Mouse (Mus musculus) adipocyte (in vitro differentiated cells): ENCODE data around the gene Osbpl7.

Experiments used
- DNase-seq: peaks from one replicate; pipeline ENCODE4 v3.0.0-alpha.2; 2016; ENCODE audit warnings: low spot score

Osbpl7 gene

DNA sequence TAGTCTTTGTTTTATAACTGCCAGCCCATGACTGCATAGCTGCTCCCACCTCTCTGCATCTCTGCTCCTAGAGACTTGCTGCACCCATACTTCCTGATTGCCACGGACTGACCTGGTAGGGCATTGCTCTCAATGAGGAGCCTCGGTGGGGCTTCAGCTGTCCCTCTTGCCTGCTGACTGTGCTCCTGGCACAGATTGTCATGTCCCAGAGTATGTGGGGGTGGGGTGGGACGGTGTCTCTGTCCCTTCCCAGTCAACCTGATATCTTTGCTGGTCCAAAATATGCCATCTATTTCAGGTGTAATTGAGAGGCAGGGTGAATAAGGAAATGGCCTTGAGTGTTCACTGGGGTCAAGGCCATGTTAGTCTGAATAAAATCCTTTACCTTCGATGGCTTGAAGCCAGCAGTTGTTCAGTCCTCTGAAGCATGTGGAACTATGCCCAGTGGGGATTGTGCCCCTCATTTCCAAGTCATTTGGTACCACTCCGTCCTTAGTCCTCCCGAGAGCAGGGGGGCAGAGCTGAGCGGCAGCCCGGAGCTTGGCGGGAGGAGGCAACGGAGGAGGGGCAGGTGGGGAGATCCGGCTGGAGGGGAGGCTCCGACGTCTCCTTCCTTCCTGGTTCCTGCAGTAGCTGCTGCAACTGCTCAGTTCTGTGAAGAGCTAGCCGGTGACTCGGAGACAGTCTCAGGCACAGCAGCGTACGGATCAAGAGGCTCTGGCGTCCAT, at the start of gene Osbpl7:
Gene Osbpl7, plus strand, starts transcription at position 413 of the 728 bp plus-strand sequence.
- no peak for DNase-seq

DNA sequence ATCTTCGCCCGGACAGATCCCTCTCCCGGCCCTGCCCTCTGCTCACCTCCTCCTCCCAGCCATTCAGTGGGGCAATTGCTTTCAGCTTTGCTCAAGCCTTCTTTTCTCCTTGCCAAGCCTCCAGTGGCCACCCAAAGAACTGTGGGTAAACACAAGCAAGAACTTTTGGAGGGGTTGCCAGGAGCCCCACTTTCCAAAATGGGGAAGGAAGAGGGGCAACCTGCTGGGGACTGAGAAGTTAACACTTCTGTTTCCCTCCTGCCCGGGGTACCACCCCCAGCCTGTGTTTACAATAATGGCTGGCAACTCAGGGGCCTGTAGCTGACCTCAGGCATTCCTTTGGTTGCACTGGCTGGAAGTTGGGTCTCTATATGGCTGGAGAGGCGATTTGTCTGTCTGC, 47.3 kb upstream of the Osbpl7 start:
- no peak for DNase-seq

DNA sequence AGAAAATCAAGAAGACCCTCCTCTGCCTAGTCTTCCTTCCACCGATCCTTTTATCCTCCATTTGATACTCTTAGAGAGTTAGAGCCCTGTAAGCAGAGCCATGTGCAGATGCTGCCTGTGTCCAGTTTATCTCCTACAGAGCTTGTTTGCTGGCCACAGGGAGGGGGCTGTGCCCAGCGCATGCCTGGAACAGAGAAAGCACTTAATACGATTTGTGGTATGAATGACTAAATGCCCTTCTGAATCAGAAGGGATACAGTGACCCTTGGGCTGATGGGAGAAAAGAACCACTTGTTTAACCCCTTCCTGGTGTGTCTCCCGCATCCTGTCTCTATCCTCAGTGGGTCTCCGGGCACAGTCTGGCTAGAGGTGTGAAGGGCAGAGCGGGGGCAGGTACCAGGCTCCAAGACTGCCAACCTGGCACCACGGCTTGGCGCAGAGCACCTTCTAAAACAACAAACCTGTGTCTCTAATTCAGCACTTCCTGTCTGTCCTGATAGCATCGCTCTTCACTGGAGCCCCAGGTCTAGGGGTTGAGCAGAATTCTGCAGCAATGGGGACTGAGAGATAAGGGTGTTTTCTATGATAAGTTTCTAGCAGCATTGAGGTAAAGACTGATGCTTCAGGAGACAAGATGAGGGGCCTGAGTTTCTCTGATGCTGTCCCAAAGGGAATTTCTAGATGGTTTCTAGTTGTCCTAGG, 43.2 kb upstream of the Osbpl7 start:
- no peak for DNase-seq

DNA sequence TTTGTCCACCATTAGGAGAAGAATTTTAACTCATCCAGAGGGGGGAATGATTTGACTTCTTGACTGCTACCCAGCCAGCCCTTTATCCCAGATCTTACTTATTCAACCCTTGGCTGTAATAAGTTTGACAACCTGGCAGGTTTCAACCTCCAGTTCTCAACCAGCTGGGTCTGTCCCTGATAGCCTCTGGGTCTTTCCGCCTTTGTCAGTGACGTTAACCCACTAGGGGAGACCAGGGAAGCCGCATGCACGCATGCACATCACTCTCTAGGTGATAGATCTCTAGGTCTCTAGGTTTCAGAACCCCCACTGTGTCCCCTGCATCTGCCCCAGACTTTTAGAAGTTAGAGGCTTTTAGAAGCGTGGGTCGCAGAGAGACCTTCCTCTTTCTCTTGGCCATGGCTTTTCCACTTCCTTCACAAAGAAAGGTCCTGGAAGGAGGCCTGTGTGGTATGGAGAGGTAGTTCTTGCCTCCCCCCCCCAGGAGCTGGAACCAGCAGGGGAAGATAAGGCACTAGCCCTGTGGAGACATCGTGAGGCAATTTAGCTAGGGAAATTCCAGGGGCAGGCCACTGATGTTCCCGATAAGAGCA, 41.1 kb upstream of the Osbpl7 start:
- no peak for DNase-seq

DNA sequence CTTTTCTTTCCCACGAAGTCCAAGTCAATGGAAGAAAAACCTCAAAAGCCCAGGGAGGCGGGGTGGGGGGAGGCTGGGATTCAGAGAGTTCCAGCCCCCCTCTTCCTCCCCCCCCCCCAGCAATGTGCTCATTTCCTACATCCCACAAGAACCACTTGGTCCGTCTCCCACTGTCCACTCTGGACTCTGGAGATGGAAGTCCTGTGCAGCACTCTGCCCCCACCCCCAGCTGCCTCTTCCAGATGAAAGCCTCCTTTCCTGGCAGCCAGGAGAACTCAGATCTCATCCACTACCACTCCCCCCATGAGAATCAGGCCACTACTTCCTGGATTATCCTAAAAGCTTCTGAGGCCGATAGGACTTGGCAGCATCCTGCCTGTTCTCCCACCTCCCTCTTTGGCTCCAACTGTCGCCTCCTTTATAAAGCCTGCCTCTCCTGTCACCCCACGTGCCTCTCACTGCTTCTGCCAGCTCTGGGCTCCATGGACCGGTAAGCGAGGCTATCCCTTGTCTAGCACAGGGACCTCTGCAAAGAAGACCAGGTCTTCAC, 37.2 kb upstream of the Osbpl7 start, which contains the start of gene Sp6:
Gene Sp6, plus strand, starts transcription at position 274 of the 550 bp plus-strand sequence.
- no peak for DNase-seq

DNA sequence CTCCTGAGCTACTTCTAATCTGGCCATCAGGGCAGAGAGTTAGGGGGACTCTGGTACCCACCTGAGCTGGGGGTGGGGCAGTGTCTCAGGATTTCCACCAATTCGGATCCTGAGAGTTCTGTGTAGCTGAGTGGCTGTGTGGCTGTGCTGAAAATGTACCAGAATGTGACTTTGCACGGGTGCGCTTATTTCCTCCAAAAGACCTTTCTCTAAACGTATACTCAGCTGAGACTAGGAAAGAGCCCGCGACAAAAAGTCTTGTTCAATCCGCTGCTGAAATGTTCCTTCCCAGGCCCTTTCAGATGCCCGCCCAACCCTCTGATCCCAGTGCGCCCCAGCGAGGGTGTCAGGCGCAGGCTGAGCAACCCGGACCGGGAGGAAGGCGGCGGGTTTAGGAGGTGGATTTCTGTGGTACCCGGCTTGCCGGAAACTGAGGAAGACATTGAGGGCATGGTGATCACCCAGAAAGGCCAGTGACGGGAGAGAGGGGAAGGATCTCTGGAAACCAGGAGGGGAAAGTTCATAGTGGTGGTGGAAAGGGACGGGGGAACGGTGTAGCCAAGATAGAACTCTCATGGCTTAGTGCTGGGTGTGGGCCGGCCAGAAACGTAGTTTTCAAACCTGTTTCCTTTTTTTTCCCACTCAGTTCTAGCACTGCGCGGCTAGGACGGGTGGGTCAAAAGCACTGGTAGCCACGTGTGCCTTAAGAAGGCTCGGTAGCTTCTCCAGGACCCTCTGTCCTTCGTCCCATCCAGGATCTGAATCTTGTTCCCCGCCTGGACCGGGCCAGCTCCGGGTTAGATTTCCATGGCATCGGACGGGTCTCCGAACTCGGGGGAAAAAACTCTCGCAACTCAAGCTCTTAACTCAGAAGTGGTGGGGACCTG, 32.5 kb upstream of the Osbpl7 start:
- no peak for DNase-seq

DNA sequence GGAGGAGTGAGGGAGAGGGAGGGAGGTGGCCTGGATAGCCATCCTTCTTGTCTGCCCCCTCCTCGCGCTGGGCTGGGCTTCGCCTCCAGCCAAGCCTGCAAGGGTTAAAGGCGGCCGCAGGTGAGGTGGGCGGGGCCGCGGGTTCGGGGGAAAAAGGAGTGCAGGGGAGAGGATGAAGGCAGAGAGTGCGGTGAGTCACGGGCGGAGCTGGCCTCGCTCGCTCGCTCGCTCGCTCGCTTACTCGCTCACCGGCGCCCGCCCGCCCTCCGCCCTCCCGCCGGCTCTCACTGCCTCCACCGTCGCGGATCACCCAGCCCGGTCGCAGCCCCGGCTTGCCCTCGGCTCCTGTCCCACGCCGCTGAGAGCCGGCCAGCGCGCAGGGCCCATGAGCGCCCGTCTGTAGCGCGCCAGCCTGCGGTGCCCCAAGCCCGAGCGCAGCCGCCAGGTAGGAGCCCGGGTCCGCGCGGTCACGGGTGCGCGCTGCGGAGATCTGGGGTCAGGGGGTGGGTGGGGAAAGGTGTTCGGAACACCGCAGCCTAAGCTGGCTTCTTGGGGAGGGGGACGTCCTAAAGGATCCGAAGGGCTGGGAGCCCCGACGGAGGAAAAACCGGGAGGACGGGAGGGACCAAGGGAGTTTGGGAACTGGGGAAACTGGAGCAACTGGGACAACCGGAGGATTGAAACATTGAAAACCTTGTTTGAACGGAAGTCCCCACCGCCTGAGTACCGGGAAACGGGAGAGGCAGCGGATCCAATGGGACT, 31.7 kb upstream of the Osbpl7 start:
- DNase-seq: no peak

DNA sequence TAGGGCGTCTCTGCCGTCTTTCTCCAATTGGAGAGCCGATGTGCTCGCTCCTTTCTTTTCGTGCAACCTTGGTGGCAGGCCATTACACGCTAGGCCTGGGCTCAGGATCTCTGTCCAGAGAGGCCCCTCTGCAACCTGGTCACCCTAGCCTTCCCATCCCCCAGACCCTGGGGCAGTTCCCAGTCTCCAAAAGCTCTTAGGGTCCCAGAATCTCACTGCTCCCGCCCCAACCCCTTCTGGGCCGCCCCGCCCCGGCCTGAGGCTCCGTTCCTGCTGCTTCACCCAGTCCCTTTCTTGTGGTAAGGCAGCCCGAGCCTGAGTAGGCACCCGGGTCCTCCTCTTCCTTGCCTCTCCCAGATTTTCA, 31.1 kb upstream of the Osbpl7 start:
- DNase-seq: no peak

DNA sequence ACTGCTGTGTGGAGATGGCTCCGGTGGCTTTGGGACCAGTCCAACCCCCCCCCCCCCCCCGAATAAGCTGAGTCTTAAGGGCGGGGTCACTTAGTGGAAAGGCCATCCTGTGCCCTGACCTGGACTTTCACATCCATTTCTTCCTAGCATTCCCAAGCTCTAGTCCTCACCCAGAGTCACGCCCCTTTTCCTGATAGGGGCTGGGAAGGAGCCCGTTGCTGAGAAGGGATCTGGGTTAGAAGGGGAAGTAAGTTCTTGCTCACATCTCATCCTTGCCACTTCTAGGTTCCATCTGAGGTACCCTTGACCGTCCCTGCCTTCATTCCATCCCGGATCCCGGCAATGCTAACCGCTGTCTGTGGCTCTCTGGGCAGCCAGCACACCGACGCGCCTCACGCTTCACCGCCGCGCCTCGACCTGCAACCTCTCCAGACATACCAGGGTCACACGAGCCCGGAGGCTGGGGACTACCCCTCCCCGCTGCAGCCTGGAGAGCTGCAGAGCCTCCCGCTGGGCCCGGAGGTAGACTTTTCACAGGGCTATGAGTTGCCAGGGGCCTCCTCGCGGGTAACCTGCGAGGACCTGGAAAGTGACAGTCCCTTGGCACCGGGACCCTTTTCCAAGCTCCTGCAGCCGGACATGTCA, 29.2 kb upstream of the Osbpl7 start:
- DNase-seq: no peak

DNA sequence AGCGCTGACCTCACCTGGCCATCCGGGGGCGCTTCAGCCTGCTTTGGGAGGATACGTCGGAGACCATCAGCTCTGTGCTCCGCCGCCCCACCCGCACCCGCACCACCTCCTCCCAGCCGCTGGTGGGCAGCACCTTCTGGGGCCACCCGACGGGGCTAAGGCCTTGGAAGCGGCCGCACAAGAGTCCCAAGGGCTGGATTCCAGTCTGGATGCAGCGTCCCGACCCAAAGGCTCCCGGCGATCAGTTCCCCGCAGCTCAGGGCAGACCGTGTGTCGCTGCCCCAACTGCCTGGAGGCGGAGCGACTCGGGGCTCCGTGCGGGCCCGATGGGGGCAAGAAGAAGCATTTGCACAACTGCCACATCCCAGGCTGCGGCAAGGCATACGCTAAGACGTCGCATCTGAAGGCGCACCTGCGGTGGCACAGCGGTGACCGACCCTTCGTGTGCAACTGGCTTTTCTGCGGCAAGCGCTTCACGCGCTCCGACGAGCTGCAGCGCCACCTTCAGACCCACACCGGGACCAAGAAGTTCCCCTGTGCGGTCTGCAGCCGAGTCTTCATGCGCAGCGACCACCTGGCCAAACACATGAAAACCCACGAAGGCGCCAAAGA, 28.4 kb upstream of the Osbpl7 start:
- DNase-seq: no peak

DNA sequence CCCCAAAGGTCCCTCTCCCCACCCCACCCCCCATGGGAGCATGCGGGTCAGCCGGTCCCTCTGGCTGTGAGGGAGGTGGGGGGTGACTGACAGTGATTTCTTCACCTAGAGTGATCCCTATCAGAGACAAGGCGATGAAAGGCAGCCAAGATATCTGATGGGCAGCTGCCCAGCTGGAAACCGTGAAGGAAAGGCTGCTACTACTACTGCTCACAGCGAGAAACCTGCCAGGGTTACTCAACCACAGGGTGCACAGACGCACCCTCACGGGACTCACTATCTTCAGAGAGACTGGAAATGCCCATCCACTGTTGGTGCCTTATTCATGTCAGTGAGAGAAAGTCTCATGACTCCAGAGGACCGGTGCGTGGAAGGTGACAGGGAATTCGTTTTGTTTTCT, 25.5 kb upstream of the Osbpl7 start:
- peak; percentile 72 for DNase-seq

DNA sequence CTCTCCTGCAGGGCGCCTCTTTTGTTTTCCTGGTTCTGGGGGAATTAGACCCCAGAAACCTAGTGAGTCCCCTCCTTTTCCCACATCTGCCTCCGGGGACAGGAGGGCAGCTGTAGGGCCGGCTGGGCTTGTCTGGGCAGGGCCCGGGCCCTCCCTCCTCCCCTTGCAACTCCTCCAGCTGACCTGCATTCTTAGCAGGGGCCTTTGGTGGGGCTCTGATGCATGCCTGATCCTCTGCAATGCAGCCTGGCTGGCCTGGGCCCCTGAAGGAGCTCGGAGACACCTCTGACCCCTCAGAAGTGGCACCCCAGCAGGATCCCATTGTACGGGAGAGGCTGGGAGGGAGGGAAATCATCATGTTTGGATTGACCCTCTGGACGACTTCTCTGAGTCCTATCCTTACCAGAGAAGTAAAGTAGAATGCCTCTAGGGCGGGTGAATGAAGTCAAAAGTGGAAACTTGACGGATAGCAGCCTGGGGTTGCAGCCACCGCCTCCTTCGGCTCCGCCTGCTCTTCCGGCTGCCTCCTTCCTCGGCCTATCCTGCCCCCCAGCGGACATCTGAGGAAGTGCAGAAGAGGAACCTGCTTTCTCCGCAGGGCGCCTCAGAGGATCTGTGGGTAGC, 24.6 kb upstream of the Osbpl7 start:
- DNase-seq: peak; percentile 88

DNA sequence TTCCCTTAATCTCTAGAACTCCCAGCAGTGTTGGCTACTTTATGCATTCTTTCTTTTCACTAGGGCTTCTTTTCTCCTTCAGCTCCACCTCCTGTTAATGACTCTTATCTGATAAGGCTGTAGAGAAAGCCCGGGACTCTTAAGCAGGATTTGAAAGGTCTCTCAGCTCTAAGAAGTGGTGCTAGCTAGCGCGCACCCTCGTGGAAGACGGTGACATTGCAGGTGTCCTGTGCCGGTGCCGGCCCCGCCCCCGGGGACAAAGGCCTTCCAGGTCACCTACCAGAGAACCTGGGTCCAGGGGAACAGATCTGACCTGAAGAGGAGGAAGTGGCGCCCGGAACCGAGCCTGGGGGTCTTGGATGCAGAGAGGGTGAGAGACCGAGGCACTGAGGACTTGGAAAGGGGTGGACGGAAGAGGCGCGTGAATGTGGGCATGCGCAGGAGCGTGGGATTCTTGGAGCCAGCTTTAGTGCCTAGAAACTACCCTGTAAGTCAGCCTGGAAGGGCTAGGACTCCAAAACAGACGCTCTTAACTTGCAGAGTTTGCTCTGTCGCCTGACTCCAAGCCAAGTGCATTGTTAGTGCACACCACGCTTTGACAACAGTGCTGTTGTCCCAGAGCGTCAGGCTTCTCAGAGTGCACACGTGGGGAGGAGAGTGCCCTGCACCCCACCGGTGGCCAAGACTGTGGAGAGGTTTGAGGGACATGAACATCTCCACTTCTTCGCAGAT, 20.6 kb upstream of the Osbpl7 start, which contains the start of gene Scrn2:
Gene Scrn2, plus strand, starts transcription at position 253 of the 732 bp plus-strand sequence.
- DNase-seq: peak; percentile 84

DNA sequence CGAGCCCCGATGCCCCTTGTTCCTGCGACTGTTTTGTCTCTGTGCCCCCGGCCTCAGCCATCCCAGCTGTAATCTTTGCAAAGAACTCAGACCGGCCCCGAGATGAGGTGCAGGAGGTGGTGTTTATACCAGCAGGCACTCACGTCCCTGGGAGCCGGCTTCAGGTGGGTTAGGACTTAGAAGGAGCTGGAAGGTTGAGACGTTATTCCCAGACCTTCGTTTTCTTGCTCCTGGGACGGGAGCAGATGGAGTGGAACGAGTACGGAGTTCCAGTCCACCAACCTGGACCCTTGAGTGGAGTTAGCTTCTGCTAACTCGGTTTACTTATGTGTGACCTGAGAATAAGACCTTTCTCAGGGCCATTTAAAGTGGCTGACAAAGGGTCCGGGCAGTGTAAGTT, 20.0 kb upstream of the Osbpl7 start:
- no peak for DNase-seq

DNA sequence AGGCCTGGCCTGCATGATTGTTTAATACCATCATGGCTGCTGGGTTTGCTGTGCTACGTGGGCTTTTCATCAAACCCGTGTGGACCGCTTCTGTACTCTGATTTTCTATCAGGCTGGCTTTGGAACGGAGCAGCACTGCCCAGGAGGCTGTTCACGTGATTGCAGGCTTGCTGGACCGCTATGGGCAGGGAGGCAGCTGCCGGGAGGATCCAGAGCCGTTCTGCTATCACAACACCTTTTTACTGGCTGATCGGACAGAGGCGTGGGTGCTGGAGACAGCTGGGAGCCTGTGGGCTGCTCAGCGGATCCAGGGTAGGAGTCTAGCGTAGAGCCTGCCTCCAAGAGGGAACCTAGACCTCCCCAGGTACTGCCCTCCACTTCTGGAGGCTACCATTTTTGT, 18.5 kb upstream of the Osbpl7 start:
- DNase-seq: no peak

DNA sequence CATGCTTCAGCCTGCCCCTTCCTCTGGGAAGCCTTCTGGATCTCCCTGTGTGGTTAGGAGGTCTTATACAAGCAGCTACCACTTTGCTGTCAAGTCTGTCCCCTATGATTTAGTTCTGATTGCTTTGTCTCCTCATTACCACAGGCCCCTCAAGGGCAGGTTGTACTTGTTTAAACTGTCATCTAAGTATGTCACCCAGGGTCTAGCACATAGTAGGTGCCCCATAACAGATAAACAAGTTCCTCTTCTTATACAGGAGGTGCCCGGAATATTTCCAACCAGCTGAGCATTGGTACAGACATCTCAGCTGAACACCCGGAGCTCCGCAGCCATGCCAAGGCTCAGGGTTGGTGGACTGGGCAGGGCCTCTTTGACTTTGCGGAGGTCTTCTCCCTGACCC, 17.9 kb upstream of the Osbpl7 start:
- no peak for DNase-seq

DNA sequence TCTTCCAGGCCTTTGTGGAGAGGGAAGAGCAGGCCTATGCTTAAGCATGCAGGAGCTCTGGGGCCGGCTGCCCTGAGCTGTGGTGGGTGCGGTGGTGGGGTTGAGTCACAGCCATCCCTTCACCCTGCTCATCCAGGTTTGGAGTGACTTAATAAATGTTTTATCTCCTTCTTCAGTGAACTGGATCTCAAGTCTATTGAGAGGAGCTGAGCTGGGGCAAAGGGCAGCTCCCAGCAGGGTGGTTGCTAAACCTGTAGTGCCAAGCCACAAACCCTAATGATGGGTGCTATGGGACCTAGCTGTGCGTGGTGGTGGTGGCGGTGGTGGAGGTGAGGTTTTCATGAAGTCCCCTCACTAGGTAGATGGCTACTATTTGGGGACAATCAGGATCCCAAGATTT, 16.6 kb upstream of the Osbpl7 start:
- DNase-seq: no peak

DNA sequence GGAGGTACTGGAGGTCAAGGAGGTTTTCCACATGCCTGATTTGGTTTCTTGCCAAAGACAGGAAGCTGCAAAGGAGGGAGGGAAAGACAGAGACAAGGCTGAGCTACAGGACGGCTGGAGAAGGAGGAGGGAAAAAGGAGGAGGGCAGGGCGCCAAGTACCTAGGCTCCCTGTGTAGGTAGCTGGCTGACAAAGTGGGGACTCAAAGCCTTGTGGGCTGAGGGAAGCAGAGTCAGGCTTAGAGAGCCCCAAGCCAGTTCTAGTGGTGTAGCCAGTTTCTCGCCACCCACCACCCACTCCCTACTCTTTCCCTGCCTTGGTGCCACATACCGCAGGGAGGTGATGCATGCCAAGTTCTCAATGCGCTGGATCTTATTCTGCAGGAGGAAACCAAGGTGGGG, 14.3 kb upstream of the Osbpl7 start:
- DNase-seq: no peak

DNA sequence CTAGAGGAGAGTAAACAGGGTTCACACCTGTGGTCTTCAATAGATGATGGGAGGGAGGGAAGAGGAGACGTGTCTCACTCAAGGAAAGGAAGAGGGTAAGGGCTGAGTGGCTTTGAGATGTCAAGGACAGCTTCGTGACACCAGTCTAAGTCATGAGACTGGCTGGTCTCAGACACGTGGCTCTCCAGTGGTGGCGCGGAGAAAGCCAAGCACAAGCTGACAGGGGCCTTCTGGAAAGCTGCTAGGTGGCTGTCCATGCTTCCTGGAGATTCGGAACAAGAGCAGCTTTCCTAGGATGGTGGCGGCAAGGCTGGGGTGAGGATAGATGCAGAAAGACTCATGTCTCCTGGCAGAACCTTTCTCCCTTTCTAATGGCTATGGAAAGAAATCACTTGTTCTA, 11.5 kb upstream of the Osbpl7 start:
- no peak for DNase-seq
